Mouse (Mus musculus) yolk sac, embryonic 10.5 days (tissue): Measurements from ENCODE around the gene Pitpnm3.
"Not testable (repeated sequence)": the region's sequence is repeated elsewhere in the genome, so short reads cannot be mapped to it uniquely, and the experiment has no call there.

Experiments
- DNase-seq: peaks from one replicate; pipeline ENCODE4 v3.0.0-alpha.2; 2017; ENCODE audit warnings: low spot score

Pitpnm3 gene

DNA sequence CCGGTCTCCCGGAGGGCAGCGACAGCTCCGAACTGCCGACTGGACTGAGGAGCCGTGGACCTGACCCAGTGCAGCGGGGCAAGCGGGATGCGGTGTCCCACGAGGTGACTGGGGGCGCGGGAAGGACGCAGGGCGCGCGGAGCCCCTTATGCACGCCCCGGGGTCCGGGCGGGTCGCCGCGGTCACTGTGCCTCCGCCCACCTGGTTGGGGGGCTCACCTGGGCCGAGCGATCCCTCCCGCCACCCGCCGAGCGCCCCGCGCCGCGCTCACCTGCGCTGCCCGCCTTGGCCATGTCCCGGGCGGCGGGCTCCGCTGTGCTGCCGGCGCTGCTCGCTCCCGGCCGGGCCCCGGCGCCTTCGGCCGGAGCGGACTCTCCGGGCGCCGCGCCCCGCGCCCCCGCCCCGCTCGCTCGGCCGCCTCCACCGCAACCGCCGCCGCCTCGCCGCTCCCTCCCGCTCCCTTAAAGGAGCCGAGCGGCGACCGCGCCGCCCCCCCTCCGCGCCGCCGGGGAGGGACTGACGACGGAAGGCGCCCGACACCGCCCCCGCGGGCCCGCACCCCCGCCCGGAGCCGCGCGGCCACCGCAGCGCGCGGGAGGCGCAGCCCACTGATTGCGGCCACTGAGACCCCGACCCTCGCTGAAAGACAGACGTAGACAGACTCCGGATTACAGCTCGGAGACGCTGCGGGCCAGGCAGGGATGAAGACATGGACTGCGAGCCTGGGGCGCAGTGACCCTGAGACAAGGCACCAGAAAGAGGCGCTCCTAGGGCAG is at the start of gene Pitpnm3:
Pitpnm3 (minus strand) TSS at position 396 of the 776 bp plus-strand sequence.
- no peak for DNase-seq

DNA sequence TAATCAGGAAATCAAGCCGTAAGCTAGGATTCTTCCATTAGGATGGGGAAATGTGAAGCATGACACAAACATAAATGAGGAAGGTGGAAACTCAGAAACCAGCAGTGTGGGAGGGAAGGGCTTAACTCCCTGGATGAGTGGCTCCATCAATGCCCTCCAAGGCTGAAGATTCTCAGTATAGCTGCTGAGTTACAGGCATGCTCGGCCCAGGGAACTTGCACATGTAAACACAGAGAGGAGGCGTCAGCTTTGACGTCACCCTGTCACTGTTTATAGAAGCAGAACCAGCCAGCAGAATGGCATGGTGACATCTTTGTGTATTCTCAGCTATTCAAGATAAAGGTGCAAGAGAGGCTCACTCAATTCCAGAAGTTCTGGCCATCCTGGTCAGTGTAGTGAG is 48.7 kb upstream of the Pitpnm3 start:
- no peak for DNase-seq

DNA sequence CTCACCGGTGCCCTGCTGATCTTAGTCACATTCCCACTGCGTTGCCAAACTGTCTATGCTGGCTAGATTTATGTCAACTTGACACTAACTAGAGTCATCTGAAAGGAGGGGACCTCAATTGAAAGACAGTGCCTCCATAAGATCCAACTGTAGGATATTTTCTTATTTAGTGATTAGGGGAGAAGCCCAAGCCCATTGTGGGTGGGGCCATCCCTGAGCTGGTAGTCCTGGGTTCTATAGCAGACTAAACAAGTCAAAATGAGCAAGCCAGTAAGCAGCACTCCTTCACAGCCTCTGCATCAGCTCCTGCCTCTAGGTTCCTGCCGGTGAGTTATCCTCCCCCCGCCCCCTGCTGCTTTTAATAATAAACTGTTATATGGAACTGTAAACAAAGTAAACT is 45.6 kb upstream of the Pitpnm3 start:
- DNase-seq: no peak

DNA sequence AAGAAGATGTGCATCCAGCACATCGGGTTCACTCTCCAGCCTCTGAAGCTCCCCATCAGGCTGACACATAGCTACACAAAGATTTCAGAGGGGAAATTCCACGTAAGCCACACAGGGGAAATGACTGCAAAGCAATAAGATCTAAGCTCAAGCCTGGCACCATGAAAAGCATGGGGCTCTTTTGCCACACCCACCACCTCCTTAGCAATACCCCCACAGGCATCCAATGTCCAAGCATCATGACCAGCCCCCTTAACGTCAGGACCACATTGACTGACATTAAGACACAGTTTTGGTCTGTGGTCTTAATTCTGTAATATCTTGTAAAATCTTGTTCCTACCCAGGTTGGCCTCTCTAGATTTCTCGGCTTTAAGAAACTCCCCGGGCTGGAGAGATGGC is 45.0 kb upstream of the Pitpnm3 start:
- DNase-seq: no peak

DNA sequence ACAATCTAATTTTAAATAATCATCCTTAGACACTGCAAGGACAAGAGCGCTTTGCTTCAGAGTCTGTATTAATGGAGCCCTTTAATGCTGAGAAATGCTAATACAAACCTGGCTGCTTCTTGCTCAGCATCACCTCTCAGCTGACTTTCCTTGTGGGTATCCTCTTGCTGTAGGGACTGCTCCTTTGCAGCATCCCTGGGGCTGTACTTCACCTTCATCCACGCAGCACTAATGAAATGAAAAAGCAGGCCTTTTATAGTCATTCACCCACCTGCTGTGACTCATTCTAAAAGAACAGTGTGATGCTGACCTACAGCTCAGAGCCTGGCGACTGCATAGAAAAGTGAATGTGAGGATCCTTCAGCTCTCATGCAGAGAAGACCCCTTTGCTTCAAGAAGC is 41.0 kb upstream of the Pitpnm3 start:
- no peak for DNase-seq

DNA sequence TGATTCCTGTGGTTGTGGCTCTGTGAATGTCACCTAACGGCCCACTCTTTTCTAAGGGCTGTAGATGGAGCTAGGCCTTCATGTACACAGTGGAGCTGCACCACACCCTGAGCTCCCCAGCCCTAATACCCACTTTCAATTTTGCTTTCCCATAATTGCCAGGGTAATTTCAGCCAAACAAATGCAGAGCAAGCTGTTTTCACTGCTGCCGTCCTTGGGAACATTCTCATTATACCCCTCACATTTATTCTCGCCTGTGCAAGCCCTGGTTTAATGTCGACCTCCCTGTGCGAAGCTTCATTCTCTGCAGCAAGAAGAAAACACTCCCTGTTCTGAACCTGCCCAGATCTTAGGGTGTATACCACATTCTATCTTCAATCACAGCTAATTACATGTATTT is 40.4 kb upstream of the Pitpnm3 start:
- no peak for DNase-seq

DNA sequence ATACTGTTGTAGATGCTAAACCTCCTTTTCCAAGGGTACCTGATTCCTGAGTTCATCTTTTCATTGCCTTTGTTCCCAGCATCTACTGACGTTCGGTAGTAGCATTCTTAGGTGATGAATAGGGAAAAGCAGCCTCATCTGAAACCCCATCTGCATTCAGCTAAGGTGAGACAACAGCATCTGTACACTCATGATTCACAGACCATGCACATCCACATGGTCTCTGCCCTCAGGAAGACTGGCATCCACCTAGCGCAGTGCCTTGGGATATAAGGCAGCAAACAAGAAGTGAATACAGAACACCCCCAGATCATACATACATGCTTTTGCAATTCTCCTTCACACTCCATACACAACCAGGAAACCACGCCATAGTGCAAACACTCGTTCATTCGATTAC is 39.1 kb upstream of the Pitpnm3 start:
- no peak for DNase-seq

DNA sequence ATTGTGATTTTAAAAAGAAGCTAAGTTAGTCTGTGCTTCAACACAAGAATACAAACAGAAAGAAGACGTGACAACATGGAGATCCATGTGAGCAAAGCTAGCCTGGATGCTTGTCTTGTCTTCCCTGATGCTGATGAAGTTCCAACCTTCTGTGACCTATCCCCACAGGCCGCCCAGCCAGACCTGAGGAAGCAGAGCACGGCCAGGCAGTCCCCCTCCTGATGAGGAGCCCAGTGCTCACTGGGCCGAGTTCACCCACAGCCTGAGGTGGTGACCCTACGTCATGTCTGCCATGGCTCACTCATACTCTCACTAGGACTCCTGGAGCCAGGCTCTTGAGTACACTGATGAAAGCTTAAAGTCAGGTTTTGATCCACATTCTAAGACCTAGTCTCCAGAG is 37.9 kb upstream of the Pitpnm3 start:
- DNase-seq: no peak

DNA sequence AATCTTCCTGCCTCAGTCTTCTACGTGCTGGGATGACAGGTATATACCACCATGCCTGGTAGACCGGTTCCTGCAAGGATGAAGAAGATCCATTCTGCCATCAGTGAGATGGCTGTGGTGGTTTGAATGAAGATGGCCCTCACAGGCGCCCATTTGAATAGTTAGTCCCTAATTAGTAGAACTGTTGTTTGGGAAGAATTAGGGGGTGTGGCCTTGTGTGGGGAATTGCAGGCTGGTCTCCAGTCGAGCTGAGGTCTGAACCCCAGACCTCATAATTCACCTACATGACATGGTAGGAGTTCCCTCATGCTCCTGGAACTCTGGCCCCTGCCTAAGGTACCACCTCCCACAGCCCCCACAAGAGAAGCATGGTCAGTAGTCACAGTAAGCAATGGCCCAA is 36.3 kb upstream of the Pitpnm3 start:
- DNase-seq: not testable (repeated sequence)

DNA sequence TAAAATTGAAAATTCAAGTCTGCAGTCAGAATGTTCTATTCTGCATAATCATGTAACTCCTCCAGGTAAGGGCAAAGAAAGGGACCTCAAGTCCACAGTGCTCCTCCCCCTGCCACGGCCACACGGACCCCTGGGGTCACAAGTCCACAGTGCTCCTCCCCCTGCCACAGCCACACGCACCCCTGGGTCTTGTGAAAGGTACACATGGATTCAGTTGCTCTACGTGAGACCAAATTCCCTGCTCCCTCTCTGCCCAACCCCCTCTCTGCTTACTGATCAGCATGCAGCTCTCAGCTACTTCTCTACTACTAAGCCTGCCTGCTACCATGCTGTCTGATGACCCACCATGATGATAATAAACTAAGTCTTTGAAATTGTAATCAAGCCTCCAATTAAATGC is 34.3 kb upstream of the Pitpnm3 start:
- peak; percentile 11 for DNase-seq

DNA sequence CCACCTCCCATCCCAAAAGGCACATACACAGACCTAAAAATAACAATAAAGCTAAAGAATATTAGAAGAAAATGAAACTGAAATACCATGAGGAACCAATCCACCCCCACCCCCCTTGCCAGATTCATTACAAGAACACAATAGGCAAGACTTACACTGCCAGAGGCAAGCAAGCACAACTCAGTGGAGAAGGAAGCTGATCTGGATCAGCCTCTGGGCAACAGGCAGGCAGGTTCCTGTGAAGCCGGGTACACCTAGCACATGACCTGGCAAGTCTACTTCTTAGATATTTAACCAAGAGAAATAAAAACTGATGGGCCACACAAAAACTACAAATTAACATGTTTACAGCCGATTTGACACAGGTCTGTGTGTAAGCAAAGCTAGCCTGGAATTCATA is 27.6 kb upstream of the Pitpnm3 start:
- no peak for DNase-seq

DNA sequence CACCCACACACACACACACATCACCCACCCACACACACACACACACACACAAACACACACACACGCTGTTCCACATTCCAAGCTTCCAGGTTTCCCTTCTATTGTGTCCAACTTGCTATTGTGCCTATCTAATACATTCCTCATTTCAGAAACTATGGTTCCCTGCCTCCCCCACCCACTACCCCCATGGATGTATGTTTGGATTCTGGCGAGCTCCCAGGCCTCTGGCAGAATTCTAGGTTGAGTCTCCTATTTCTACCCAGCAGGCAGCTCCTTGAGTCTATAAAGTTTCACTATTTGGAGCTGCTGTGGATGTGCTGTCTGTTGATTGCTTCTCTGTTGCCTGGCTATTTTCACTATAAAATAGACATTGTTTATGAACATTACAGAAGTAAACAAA is 21.0 kb upstream of the Pitpnm3 start:
- no peak for DNase-seq

DNA sequence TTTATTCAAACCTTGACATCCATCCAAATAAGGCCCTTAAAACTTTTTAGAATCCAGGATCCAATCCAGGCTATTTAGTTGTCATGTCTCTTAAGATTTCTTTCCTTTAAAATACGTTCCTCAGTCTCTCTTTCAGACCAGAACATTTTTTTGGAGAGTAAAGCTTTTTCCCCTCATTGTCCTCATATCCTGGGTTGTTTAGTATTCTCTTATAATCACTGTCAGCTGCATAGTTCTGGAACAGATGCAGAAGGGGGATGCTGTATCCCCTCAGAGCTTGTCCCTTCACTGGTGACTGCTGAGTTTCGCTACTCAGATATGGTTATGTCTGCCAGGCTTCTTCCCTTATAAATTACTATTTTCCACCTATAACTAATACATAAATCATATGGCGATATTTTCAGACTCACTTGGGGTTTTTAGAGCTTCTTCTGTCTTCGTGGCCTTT is 20.4 kb upstream of the Pitpnm3 start:
- DNase-seq: no peak

DNA sequence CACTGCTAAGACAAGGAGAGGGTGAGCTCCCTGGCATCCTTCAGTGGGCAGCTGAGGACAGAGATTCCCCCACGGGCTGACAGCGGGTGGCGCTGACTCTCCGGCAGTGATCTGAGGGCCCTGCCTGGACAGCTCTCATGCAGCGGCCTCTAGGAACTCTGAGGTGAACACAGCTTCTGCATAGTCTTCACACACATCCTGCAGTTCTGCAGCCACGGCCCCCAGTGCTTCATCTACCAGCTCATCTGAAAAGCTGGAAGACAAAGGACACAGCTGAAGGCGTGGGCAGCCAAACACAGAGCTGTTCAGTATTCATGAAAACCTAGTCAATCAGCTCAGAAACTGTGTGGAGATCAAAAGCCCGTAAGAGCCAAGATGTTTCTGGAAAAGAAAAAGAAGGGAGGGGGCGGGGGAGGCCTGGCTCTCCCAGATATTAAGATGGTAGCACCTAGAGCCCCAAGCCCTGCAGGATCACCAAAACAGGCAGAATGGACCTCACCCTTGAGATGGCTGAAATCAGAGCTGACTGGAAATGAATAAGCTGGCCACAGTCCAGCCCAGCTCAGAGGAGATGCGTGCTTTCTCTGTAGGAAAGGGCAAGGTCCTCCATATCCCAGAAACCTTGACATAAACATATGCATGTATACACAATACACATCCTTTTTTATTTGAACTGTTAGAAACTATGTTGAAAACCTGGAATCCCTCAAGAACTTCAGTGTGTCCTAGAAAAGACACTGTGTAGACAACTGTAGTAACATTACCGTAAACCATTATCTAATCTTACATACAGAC is 19.8 kb upstream of the Pitpnm3 start:
- no peak for DNase-seq

DNA sequence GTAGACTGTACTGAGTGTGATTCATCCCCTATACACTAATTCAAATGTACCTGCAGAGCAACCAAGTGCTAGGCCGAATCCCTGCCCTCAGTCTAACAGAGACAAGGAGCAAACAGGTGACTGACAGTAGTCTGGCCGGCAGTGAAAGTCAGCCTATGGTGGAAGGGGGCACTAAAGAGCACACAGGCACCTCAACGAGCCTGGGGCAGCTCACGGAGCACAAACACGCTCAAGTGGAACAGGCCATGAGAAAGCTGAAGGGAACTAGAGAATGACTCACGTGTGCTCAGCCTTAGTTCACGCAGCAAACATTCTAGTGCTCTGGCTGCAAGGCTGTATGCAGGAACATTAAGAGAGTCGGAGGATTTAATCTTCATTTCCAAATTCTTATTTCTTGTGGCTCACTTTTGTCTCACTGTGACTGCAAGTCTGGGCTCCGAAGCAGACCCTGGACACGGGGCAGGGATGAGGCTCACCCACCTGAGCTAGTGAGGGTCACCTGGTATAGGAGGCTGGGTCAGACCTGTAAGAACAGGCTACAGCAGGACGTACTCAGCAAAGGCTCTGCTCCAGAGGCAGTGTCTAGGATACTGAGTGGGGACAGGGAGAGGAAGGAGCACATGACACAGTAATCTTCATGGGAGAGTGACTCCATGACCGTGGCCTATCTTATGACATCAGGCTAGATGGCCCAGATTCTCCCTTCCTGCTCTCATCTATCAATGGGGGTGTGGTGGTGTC is 17.7 kb upstream of the Pitpnm3 start:
- DNase-seq: no peak

DNA sequence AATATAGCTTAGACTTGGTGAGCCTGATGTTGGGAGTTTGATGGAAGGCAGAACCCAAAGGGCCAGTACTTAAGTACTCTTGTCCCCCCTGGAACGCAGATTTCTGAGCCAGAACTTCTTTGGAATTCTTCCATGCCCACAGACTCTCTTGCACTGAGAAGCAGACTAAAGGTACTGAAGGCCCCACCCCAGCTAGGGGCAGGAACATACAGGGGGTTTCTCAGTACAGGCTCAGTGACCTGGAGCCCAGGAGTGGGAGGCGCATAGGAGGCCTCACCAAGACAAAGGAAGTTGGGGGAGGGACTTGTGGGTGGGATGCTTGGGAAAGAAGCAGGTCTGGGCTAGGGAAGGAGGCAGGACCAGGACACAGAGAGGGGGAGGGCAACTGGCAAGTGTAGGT is 15.5 kb upstream of the Pitpnm3 start:
- DNase-seq: no peak

DNA sequence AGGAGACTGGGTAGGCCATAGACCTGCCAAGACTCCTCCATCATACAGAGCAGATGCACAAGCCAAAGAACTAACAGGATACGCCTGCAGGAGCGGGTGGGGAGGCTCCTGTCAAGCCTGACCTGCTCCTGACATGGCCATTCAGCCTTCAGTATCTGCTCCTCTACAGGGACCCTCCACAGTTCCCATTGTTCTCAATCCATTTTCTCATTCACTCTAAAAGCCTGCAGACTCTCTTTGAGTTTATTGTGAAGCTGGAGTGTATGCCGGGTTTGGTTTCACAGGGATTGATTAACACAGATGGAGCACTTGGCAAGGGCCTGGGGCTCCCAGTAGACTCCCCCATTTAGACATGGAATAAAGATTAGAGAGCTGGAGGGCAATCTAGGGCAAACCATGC is 12.3 kb upstream of the Pitpnm3 start:
- no peak for DNase-seq

DNA sequence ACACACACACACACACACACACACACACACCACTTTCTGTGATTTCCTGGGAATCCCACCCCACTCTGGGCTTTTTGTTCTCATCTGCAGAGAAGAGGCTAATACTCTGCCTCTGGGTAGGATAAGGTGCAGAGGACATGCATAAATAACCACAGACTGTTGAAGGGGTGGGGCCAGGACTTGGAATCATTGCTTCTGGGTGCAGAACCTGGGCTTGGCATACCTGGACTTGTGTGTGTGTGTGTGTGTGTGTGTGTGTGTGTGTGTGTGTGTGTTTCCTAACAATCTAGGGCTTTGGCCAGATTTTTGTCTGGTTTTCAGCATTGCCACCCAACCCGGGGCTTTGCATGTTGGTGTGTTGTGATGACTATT is 10.3 kb upstream of the Pitpnm3 start:
- no peak for DNase-seq

DNA sequence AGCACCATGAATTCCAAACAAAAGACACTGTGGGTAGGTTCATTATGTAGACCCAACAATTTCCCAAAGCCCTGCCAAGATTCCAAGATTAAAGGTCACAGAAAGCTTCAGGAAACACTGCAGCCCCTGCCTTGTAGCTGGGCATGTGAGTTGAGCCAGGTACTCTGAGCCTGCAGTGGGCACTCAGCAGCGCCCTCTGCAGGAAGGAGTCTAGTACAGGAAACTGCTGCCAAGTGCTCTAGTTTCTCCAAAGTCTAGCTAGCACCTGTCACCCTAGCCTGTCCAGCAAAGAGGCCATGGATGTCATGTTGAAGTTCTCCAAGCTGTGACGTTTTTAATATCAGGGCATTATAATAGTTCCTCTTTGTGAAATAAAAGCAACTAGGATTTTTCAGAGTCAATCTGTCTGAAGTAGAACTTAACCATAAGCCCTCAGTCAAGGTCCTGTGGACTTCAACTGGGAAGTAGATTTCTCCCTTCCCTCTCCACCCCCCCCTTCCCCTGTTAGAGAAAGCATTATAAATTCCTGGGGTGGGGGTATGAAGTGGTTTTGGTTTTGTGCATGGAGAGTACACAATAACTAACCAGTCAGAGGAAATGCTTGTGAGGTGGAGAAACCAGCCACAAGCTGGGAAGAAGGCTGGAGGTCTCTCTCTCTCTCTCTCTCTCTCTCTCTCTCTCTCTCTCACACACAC is 9.8 kb upstream of the Pitpnm3 start:
- peak; percentile 9 for DNase-seq

DNA sequence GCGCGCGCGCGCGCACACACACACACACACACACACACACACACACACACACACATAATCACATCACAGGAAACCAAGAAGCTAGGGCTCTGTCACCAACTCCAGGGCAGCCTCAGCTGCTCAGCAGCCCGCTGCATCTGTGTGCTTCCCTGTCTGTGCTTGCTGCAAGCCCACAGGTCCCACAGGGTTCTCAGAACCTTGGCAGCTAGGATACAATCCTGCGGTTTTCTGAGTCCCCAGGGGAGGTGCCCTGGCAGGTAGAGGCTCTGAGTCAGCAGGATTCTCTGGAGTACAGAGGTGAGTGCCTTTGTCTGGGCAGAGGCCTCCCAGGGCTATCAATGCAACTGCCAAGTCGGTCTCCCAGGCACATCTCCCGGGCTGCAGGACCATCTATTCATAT is 7.3 kb upstream of the Pitpnm3 start:
- no peak for DNase-seq

DNA sequence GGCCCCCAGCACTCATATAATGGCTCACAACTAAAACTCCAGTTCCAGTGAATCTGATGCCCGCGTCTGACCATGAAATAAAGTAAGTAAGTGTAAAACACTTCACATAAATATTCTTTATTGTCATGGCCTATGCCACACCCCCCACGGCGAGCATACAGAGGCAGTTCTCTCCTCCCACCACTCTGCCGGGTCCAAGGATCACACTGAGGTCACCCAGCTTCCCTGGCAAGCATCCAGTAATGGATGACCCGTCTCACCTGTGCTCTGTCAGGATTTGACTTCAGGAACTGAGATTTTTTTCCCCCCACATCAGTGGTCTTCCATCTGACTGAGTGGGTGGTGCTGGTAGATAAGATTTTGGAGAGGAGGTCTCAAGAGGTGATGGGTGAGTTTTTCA is 4.6 kb upstream of the Pitpnm3 start:
- no peak for DNase-seq

DNA sequence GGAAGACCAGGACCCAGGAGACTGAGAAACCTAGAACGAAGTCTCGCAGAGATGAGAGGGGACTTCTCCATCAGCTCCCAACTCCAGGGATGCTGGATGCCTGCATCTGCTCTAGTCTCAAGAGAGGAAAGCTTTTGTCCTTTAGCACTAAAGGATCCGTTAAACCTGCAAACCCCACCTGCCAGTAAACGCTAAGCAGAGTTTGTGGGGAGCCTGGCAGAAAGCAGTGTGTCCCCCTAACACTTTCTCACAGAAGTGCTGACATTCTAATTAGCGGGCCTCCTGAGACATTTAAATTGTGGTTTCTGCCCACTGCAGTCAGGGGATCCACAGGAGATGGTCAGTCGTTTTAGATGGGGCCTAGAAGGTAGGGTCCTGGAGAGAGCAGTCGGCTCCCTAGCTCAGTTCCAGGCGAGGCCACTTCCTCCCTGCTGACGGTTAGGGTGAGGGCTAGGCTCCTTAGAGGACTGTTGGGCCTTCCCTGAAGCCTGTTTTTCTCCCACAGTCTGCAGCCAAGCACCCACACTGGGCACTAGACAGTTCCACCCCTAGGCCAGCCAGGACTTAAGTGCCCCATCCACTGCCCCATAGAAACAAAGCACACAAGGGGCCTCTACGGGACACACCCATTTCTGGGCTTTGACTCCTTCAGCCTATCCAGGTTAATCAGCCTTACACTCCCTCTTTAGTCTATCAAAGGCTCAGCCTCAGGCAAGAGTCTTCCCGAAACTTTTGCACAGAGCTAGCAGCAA is 829 bp upstream of the Pitpnm3 start:
- DNase-seq: no peak
